Mouse (Mus musculus) fibroblast of lung, adult 2 months (primary cell): ENCODE data around the gene Gmppa.

Experiments
- DNase-seq: peaks from one replicate; pipeline ENCODE4 v3.0.0-alpha.2; 2011; ENCODE audit warnings: low read depth

Gmppa gene

DNA sequence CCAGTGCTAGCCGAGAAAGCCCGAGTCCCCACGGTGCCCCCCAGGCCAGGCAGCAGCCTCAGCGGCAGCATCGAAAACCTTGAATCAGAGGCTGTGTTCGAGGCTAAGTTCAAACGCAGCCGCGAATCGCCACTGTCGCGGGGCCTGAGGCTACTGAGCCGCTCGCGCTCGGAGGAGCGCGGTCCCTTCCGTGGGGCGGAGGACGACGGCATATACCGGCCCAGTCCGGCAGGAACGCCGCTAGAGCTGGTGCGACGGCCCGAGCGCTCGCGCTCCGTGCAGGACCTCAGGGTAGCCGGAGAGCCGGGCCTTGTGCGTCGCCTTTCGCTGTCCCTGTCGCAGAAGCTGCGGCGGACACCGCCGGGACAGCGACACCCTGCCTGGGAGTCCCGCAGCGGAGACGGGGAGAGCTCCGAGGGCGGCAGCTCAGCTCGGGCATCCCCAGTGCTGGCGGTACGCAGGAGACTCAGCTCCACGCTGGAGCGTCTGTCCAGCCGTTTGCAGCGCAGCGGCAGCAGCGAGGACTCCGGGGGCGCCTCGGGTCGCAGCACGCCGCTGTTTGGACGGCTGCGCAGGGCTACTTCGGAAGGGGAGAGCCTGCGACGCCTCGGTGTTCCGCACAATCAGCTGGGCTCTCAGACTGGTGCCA lies 12.8 kb upstream of the Gmppa start:
- DNase-seq = no peak

- DNase-seq = no peak
These were observed 11.8 kb upstream of the Gmppa start for GRCm38 (mm10) chr1:75423780-75424390.

DNA sequence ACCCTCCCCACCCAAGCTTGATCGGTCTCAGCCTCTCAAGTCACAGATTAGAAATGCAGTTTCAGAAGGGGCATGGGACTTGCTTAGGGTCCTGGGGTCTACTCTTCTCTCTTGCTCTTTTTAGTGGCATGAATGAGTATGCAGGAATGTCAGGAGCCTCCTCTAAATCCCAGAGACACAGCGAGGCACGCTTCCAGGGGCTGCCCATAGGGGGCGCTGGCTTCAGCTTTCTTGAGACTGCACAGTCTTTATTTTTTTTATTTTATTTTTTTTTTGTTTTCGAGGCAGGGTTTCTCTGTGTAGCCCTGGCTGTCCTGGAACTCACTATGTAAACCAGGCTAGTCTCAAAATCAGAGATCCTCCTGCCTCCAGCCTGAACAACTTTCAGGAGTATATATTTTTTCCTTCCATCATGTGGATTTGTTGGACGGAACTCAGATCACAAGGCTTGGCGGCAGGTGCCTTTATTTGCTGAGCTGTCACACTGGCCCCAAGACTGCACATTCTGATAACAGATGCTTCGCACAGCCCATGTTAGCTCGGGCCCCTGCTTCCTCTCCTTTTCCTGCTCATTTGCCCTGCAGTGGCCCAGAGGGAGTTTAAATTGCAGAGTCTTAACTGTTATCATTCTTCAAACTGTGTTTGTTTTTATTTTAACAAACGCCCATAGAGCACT lies 9.8 kb upstream of the Gmppa start:
- no peak for DNase-seq

GRCm38 (mm10) chr1:75438782-75439181 lies 3.1 kb downstream of the Gmppa start:
- DNase-seq = no peak

- DNase-seq = no peak
These were observed 4.9 kb downstream of the Gmppa start for GRCm38 (mm10) chr1:75440661-75441060.

DNA sequence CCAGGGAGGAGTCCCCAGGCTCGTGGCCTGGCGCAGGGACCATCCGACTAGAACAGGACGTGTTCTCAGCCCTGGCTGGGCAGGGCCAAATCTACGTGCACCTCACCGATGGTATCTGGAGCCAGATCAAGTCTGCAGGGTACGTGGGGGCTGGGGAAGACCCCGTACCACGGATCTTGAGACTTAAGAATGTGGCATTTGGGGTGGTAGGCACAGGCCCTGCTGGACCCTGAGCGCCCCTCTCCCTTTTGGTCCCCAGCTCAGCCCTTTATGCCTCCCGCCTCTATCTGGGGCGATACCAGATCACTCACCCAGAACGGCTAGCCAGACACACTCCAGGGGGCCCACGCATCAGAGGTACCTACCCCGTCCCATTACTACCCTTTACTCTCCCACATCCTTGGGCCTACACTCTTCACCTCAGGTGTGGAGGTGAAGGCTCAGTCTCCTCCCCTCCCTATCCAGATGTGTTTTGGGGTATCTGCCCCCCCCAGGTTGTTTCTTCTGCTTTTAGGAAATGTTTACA lies 5.8 kb downstream of the Gmppa start:
- no peak for DNase-seq

DNA sequence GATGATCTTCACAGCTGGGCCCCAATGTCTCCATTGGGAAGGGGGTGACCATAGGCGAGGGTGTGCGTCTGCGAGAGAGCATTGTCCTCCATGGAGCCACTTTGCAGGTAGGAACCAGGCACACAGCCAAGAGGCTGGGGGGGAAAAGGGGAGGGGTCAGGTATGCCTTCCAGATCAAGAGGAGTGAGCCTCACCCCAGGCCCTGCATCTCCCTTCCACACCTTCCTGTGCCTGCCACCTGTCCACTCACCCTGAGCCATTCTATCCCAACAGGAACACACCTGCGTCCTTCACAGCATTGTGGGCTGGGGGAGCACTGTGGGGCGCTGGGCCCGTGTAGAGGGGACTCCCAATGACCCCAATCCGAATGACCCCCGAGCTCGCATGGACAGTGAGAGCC lies 6.4 kb downstream of the Gmppa start:
- no peak for DNase-seq

DNA sequence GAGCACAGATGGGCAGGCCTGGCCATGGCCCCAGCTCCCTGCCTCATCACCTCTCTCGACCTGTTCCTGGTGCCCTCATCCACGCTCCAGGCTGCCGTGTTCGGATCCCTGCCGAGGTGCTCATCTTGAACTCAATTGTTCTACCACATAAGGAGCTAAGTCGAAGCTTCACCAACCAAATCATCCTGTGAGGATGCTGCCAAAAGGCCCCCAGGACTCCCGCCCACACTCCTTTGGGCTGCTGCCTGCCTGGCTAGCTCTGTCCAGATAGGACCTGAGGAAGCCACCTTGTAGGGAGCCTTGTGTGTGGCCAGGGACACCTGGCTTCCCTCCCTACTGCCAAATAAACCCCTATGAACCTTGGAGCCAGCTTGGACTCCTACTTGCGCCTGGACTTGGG lies 7.1 kb downstream of the Gmppa start:
- no peak for DNase-seq

- DNase-seq = no peak
These were observed 7.7 kb downstream of the Gmppa start for GRCm38 (mm10) chr1:75443247-75444024.

DNA sequence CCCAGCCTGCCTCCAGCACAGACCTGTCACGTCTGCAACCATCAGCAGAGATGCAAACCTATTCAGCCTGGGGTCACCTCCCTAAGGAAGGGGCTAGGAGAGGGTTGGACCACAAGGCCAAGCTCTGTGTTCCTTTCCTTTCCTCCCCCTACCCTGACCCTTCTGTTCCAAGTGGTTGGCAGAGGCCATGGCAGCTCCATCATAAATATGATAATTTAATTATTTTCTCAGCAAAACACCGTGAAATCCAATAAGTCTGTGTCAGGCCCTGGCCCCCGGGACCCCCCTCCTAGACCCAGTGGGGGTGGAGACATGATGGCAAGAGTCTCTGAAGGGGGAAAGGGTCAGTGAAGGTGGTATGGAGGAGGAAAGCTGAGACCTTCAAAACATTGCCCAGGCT lies 8.5 kb downstream of the Gmppa start:
- DNase-seq = no peak

DNA sequence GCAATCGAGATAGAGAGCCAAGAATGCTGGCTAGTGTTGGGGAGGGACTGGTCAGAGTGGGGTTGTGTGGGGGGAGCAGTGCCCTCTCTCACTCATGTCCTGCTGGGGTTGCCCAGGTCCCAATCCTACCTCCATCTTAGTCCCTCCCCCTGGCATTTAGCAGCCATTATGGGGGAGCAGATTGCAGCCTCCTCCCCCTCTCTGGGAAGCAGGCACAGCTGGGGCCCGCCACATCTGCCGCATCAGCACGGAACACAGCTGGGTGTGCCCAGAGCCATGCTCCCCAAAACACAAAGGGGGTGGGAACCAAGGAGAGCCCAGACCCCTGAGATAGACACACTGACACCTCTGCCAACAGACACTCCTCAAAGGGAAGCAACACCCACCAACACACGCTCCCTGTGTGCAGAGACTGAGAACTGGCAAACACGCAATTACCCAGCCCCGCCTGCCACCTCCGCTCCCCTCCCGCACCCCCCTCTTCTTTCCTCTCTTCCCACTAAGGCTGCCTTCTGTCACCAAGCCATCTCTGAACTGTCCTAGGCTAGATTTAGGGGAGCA lies 9.5 kb downstream of the Gmppa start:
- DNase-seq = no peak

DNA sequence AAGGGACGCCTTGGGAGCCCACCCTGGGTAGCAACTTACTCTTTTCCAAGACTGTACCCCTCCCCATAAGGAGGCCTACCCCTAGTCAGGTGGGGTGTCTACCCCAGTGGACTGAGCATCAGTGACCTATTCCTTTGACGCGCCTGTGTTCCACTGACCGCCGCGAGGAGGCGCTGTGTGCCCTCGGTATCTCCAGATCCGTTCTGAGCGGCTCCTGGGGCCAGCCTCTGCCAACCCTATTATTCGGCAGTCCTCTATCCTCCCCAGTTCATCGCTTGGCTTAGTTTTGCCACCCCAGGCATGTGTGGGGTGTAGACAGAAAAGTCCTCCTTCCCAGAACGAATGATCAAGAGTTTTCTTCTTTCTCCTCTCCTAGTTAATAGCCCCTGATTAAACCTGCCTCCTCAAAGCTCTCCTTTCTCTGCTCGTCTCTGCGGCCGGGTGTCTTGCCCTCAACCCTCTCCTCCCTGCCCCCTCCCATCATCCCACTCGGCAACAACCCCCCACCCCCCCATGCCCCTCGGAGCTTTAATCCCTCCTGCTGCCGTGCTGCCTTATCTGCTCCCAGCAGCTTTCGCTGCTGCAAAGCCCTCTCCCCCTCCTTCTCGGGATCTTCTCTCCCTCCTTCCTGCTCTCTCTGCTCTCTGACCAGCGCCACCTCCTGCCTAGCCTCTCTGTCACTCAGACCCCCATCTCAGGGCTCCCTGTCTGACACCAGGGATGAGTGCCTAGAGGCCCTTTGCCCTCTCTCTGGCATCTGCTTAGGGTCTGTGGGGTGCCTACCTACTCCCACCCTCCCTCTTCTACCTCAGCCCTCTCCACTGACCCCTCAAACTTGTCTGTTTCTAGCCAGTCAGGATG lies 10.3 kb downstream of the Gmppa start:
- DNase-seq = no peak

DNA sequence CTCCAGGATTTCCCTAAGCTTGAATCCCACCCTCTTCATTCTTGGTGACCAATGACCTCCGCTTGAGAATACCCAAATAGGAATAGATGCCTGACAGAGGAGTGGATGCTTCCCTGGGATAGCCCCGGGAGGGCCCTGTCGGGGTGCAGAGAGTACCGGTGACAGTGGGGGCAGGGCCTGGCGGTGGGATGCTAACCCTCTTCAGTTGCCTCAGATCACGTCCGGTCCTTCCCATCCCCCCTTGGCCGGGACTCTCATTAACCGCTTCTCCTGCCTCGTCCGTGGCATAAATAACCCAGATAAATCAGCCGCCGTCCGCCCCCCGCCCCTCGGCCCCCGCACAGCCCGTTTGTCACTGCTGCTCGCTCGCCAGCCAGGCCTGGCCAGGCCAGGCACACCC lies 10.9 kb downstream of the Gmppa start:
- DNase-seq = no peak

DNA sequence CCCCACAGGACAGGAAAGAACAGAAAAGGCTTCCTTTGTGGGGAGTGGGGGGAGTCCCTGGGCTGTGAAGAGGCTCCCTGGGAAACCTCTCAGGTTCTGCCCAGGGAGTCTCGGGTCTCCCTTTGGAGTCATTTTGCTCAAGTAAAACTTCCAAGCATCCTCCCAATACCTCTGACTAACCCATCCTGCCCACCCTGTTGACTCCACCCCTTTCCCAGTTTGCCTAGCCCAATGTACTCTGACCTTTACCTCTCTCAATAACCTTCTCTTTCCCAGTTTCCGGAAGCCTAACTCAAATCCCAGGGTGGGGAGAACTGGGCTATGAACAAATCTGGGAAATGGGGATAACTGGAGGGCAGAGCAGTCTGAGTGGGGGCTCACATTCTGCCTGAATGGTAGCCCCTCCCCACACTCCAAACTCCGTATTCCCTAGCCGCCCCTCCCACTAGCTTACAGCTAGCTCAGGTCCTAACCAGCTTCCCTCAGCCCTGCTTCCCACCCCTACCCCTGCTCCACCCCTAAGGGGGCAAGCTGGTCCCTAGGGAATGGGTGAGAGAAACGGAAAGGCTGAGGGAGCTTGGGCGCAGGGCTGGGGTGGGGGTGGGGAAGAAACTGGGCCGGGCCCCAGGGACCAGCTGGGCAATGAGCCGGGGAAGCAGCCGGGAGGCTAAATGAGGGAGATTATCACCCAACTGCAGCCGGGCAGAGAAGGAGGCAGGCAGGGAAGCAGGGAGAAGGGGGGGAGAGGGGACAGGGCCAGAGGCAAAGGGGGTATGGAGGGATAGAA lies 11.7 kb downstream of the Gmppa start:
- DNase-seq = no peak

DNA sequence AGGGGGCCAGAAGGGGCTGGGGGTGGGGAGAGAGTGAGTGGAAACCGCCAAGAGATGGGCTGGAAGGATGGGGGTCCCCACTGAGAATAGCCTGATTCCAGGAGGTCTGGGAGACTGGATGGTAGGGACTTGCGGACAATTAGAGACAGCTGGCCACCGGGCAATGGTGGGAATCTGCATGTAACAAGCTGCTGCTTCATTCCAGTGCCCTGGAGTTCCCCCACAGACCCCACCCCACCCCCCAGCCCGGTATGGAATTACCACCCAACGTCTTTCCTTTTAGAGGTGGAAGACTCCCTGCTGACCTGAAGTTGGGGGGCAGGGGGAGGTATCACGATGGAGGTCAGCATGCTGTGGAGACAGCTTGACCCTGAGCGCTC lies 12.3 kb downstream of the Gmppa start:
- DNase-seq = no peak

- no peak for DNase-seq
These were observed 13.2 kb downstream of the Gmppa start for GRCm38 (mm10) chr1:75448937-75449336.

DNA sequence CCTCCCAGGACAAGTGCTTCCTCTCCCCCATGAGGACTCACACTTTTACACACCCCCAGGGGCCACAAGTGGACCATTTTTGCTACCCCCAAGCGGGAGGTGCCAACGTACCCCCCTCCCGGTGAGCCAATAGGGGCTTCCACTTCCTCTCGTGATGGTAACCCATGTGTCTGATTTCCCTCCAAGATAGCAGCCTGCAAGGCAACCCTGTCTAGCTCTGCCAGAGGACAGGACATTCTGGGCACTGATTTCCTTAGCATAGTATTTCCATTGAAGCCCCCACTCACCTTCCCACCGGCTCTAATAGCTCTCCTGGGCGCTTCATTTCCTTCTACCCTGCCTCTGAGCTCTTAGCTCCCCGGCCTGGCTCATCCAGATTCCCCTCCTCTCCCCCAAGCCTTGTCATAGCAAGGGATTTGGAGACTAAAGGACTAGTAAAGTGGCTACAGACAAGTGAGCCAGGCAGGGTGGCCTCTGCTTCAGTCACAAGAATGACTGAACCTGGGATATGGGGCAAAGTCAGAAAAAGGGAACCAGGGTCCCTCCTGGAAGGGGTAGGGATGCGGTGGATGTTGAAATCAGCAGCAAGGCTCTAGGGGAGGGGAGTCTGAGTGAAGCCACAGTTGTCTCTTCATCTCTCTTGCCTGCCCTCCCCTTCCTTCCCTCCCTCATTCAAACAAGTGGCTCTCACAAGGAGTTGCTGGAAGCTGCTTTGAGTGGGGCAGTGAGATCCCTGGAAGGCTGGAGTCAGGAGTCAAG lies 13.8 kb downstream of the Gmppa start:
- no peak for DNase-seq

- no peak for DNase-seq
These were observed 14.7 kb downstream of the Gmppa start, which contains the start of gene Asic4 for GRCm38 (mm10) chr1:75450314-75451005. Asic4 (plus strand) TSS chr1:75450436.

- DNase-seq = no peak
These were observed 16.2 kb downstream of the Gmppa start for GRCm38 (mm10) chr1:75451900-75452299.
